Mouse (Mus musculus) v-Abl transformed pro-B cells (cell line): ENCODE results near the gene Ap3d1.

ENCODE experiments used
- in situ Hi-C, 2 experiments: fragments of 400-800 bp; cut with MboI; formaldehyde crosslinking; loops; one replicate each; pipeline ENCODE4 v1.15.1; 2025; ENCODE audit not compliant: unreplicated experiment in 2 of 2

The Ap3d1 gene

GRCm38 (mm10) chr10:80758651-80759050 is 16.6 kb upstream of the Ap3d1 start:
- in situ Hi-C loops: no loop called here

- in situ Hi-C loops: no loop called here
These were observed 15.7 kb upstream of the Ap3d1 start for GRCm38 (mm10) chr10:80757717-80758116.

- in situ Hi-C loops: no loop called here
These were observed 14.9 kb upstream of the Ap3d1 start for GRCm38 (mm10) chr10:80756967-80757366.

GRCm38 (mm10) chr10:80756509-80756908 is 14.4 kb upstream of the Ap3d1 start:
- in situ Hi-C loops: no loop called here

GRCm38 (mm10) chr10:80756099-80756498 is 14.0 kb upstream of the Ap3d1 start:
- in situ Hi-C loops: no loop called here

GRCm38 (mm10) chr10:80755291-80756015 is 13.4 kb upstream of the Ap3d1 start:
- in situ Hi-C loops: no loop called here

- in situ Hi-C loops: no loop called here
These were observed 12.7 kb upstream of the Ap3d1 start, which contains the start of gene Dot1l for GRCm38 (mm10) chr10:80754594-80755290. Gene Dot1l (plus strand): TSS chr10:80755206.

- in situ Hi-C loops: no loop called here
These were observed 10.1 kb upstream of the Ap3d1 start for GRCm38 (mm10) chr10:80752079-80752625.

- in situ Hi-C loops: no loop called here
These were observed 9.2 kb upstream of the Ap3d1 start for GRCm38 (mm10) chr10:80751188-80751832.

GRCm38 (mm10) chr10:80748609-80749008 is 6.5 kb upstream of the Ap3d1 start:
- in situ Hi-C loops: loop anchor here (5.0 to 10.0 kb wide), 5 partner anchors 74 to 244 kb away; partner anchors contain the start of gene Klf16 (in 1 of the 2)

GRCm38 (mm10) chr10:80747410-80747809 is 5.3 kb upstream of the Ap3d1 start:
- in situ Hi-C loops: loop anchor here (5.0 to 10.0 kb wide), 5 partner anchors 75 to 245 kb away; partner anchors contain the start of gene Klf16 (in 1 of the 2)

- in situ Hi-C loops: loop anchor here in 1 of 2 experiments (10.0 kb wide), 1 partner anchor 169 kb away; the partner anchor contains the start of gene Klf16
These were observed 2.2 kb upstream of the Ap3d1 start for GRCm38 (mm10) chr10:80744262-80744661.

GRCm38 (mm10) chr10:80741634-80742179 is 357 bp downstream of the Ap3d1 start:
- in situ Hi-C loops: loop anchor here in 1 of 2 experiments (10.0 kb wide), 1 partner anchor 167 kb away; the partner anchor contains the start of gene Klf16

- in situ Hi-C loops: loop anchor here in 1 of 2 experiments (10.0 kb wide), 1 partner anchor 166 kb away; the partner anchor contains the start of gene Klf16
These were observed 918 bp downstream of the Ap3d1 start for GRCm38 (mm10) chr10:80741146-80741545.

- in situ Hi-C loops: no loop called here
These were observed 3.4 kb downstream of the Ap3d1 start for GRCm38 (mm10) chr10:80738657-80739056.

GRCm38 (mm10) chr10:80736731-80737130 is 5.3 kb downstream of the Ap3d1 start:
- in situ Hi-C loops: no loop called here

- in situ Hi-C loops: no loop called here
These were observed 9.4 kb downstream of the Ap3d1 start for GRCm38 (mm10) chr10:80732611-80733101.

GRCm38 (mm10) chr10:80727369-80728127 is 14.5 kb downstream of the Ap3d1 start:
- in situ Hi-C loops: no loop called here

- in situ Hi-C loops: no loop called here
These were observed 24.8 kb downstream of the Ap3d1 start for GRCm38 (mm10) chr10:80717281-80717680.
